Mouse (Mus musculus) intestine, postnatal 0 days (tissue): ENCODE measurements at regions not wholly inside any gene's neighbourhood (a gene's known extent, or its start where the extent isn't known, plus 50 kb on each side); places are given as distances from the start of the nearest gene placed in this dataset.

Source experiments
- ATAC-seq: fragments of 200-750 bp; cut with Nextera tagmentation; 2 replicates; pipeline ENCODE4 v1.8.0; 2017; ENCODE audit warnings: mild to moderate bottlenecking, moderate TSS enrichment, moderate library complexity
- H3K27ac ChIP-seq: fragments of 300-500 bp; sonication (generic); 2 replicates; pipeline ENCODE4 v1.5.1; 2014; ENCODE audit warnings: mild to moderate bottlenecking, low read depth, low read length, moderate library complexity
- H3K27me3 ChIP-seq: fragments of 300-500 bp; sonication (generic); replicated peaks from 2 replicates; pipeline ENCODE4 v1.6.1; 2014; ENCODE audit warnings: low read length, mixed read lengths; ENCODE audit not compliant: control insufficient read depth, insufficient read depth
- H3K36me3 ChIP-seq: fragments of 300-500 bp; sonication (generic); 2 replicates; pipeline ENCODE4 v1.6.1; 2014; ENCODE audit warnings: mild to moderate bottlenecking, moderate library complexity; ENCODE audit not compliant: control insufficient read depth, insufficient read depth
- H3K4me1 ChIP-seq: fragments of 300-500 bp; sonication (generic); replicated peaks from 2 replicates; pipeline ENCODE4 v1.6.1; 2014; ENCODE audit warnings: antibody characterized with exemption, low read length, mixed read lengths; ENCODE audit not compliant: control insufficient read depth, insufficient read depth
- H3K4me2 ChIP-seq: fragments of 300-500 bp; sonication (generic); replicated peaks from 2 replicates; pipeline ENCODE4 v1.6.1; 2014; ENCODE audit warnings: low read depth, mild to moderate bottlenecking, moderate library complexity
- H3K4me3 ChIP-seq: fragments of 300-500 bp; sonication (generic); 2 replicates; pipeline ENCODE4 v1.5.1; 2014; ENCODE audit warnings: low read depth, low read length
- H3K9ac ChIP-seq: fragments of 300-500 bp; sonication (generic); 2 replicates; pipeline ENCODE4 v1.6.1; 2014; ENCODE audit warnings: mild to moderate bottlenecking, low read depth, low read length
- H3K9me3 ChIP-seq: fragments of 300-500 bp; sonication (generic); 2 replicates; pipeline ENCODE4 v1.6.1; 2016; ENCODE audit warnings: mixed run types; ENCODE audit not compliant: control insufficient read depth
- CTCF ChIP-seq: sonication (generic); IDR thresholded peaks from 2 replicates; pipeline ENCODE4 v1.5.1; 2016; ENCODE audit warnings: low read depth, mild to moderate bottlenecking, control low read depth, antibody characterized with exemption, moderate library complexity
- WGBS: fragments of 180-500 bp; shearing (Covaris S2); extraction: QIAGEN DNeasy Blood & Tissue Kit; methylation state at CpG from one replicate; pipeline ENCODE4 v1.1.7; 2014; 5-methylcytosine and 5-hydroxymethylcytosine counted together

- Histone ChIP-seq H3K9me3 (no peaks in the 10 kb centered on the region), H3K36me3 (no peaks in the 10 kb centered on the region), H3K4me3 (no peak overlapping the region), H3K9ac (no peak overlapping the region), H3K4me1 (no peaks in the 10 kb centered on the region), H3K27me3 (no peaks in the 10 kb centered on the region), H3K4me2 (no peak overlapping the region), H3K27ac (no peak overlapping the region)
- TF ChIP-seq CTCF: no peak
- no peak for ATAC-seq
- WGBS: 58% methylated on average over 1 of the region's 1 CpGs
Measured at GRCm38 (mm10) chr2:53796605-53797004, 288.7 kb downstream of the Rprm start.

- Histone ChIP-seq H3K4me3 (no peak overlapping the region), H3K27ac (no peak overlapping the region), H3K36me3 (no peaks in the 10 kb centered on the region), H3K9ac (no peak overlapping the region), H3K4me1 (no peaks in the 10 kb centered on the region), H3K9me3 (no peaks in the 10 kb centered on the region), H3K4me2 (no peak overlapping the region), H3K27me3 (no peaks in the 10 kb centered on the region)
- TF ChIP-seq CTCF: no peak
- no peak for ATAC-seq
Measured at GRCm38 (mm10) chr2:53803666-53804065, 281.7 kb downstream of the Rprm start.

- no peaks in the 10 kb centered on the region for H3K27me3 ChIP-seq
- ATAC-seq: no peak
- H3K4me1 ChIP-seq: no peaks in the 10 kb centered on the region
- 54% methylated on average over 1 of the region's 1 CpGs for WGBS
- H3K9ac ChIP-seq: no peak overlapping the region
- no peaks in the 10 kb centered on the region for H3K9me3 ChIP-seq
- no peak overlapping the region for H3K27ac ChIP-seq
- no peak for TF ChIP-seq CTCF
- H3K4me2 ChIP-seq: no peak overlapping the region
- no peak overlapping the region for H3K4me3 ChIP-seq
- H3K36me3 ChIP-seq: no peaks in the 10 kb centered on the region
Measured at GRCm38 (mm10) chr2:53850815-53851528, 234.4 kb downstream of the Rprm start.
